Mouse (Mus musculus): Measurements from ENCODE around the gene Tdrd12.

DNA sequence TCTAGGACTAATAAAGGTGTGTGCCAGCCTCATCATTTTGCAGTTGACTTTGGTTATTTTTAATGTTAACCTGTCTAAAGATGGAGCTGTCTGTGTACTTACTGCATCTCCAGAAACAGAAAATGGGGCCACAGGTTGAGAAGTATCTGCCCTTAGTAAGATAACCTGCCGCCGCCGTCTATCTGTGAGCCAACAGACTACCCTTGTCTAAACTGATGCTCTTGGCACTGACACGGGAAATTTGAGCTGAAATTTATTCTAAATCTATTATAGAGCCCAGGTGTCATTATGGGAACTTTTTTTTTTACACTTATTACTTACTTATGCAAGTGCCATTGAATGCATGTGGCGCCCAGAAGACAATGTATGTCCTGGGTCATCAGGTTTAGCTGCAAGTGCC is 19.4 kb upstream of the Tdrd12 start:
- no peak for TF ChIP-seq POLR2A (IDR thresholded peaks at IDR 0.05; ENCODE audit: borderline replicate concordance, insufficient read depth, low read length)
- TF ChIP-seq CTCF (IDR thresholded peaks at IDR 0.05; ENCODE audit: borderline replicate concordance, insufficient read depth, low read depth, low read length), result no peak
